17 mouse cellular contexts compared by ENCODE assay signal in genomic region chr16:67949112-67949511, GRCm38 (mm10).
"Had no signal": no experiment of that assay in that cellular context is flagged by ENCODE, and none has a peak within 500 bp of the region (broad histone marks: within the 10 kb centered on the region; RNA-seq: fewer than 3 reads in every experiment).

No protein-coding gene starts in this region.

- H3K4me1 ChIP-seq: heart, embryonic 10.5 days; heart, embryonic 12.5 days; heart, embryonic 13.5 days; heart, embryonic 15.5 days; hindbrain, embryonic 10.5 days; hindbrain, embryonic 12.5 days; hindbrain, embryonic 13.5 days; hindbrain, embryonic 15.5 days; kidney, embryonic 15.5 days had no signal

- H3K9ac ChIP-seq: heart, embryonic 12.5 days; heart, embryonic 13.5 days; heart, embryonic 15.5 days; hindbrain, embryonic 12.5 days; hindbrain, embryonic 13.5 days; hindbrain, embryonic 14.5 days; hindbrain, embryonic 15.5 days; kidney, embryonic 15.5 days had no signal

- H3K4me3 ChIP-seq: heart, embryonic 10.5 days; heart, embryonic 12.5 days; heart, embryonic 13.5 days; heart, embryonic 15.5 days; hindbrain, embryonic 10.5 days; hindbrain, embryonic 12.5 days; hindbrain, embryonic 13.5 days; hindbrain, embryonic 15.5 days; kidney, embryonic 15.5 days; layer of hippocampus, adult 2 months; left cerebral cortex, adult 2 months had no signal

- H3K36me3 ChIP-seq: heart, embryonic 10.5 days; heart, embryonic 12.5 days; heart, embryonic 13.5 days; heart, embryonic 15.5 days; hindbrain, embryonic 10.5 days; hindbrain, embryonic 12.5 days; hindbrain, embryonic 13.5 days; hindbrain, embryonic 15.5 days; kidney, embryonic 15.5 days had no signal

- H3K27ac ChIP-seq: heart, embryonic 10.5 days; heart, embryonic 13.5 days; heart, embryonic 15.5 days; hindbrain, embryonic 10.5 days; hindbrain, embryonic 12.5 days; hindbrain, embryonic 13.5 days; hindbrain, embryonic 14.5 days; hindbrain, embryonic 15.5 days; hindbrain, postnatal 0 days; kidney, embryonic 15.5 days; kidney, postnatal 0 days; layer of hippocampus, adult 2 months; left cerebral cortex, adult 2 months had no signal

- ATAC-seq: hindbrain, embryonic 16.5 days; hindbrain, postnatal 0 days; inflammation-experienced regulatory T-cells, adult 6 months had no signal

- H3K27me3 ChIP-seq: heart, embryonic 12.5 days; heart, embryonic 13.5 days; heart, embryonic 15.5 days; hindbrain, embryonic 12.5 days; hindbrain, embryonic 13.5 days; hindbrain, embryonic 15.5 days; kidney, embryonic 15.5 days had no signal

- H3K9me3 ChIP-seq: heart, embryonic 10.5 days; heart, embryonic 12.5 days; heart, embryonic 13.5 days; heart, embryonic 15.5 days; hindbrain, embryonic 10.5 days; hindbrain, embryonic 12.5 days; hindbrain, embryonic 13.5 days; hindbrain, embryonic 15.5 days; kidney, embryonic 15.5 days had no signal

- H3K4me2 ChIP-seq: heart, embryonic 11.5 days; heart, embryonic 12.5 days; heart, embryonic 13.5 days; heart, embryonic 15.5 days; hindbrain, embryonic 12.5 days; hindbrain, embryonic 13.5 days; hindbrain, embryonic 14.5 days; hindbrain, embryonic 15.5 days; kidney, embryonic 15.5 days had no signal
